In the genomic region with DNA sequence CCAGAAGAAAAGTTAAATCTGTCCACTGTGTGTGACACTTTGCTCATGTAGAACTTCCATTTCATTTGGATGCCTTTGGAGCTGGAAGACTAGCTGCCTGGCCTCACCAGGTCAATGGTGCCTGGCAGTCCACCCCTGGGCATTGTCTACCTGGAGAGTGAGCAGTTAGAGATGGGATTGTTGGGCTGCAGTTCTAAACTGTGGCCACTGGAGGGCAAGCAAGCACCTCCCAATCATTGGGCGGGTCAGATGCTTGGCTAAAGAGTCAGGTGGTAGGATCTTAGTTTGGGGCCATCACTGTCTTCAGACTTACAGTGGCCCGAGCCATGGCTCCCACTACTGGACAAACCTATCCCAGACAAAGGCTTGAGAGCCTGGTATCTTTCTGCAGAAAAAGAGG, we compare ENCODE assay signal across 8 mouse cellular contexts. TPM values are rescaled to one million over a fixed set of nuclear protein-coding genes. Genes with fewer than 3 reads are reported as not detected.
A peak's percentile ranks its signal among the peaks of the same experiment; 100 is the strongest.
DNase-seq lines count a peak whose midpoint lies in the region; ATAC-seq lines count a peak whose summit lies in the region.

No protein-coding gene starts in this region.

- H3K4me1 ChIP-seq in forebrain, embryonic 12.5 days: peaks cover 19% of the 10 kb centered on the region
- H3K4me1 ChIP-seq in hindbrain, embryonic 16.5 days (ENCODE audit: control insufficient read depth, insufficient read depth, low read depth, low read length): peaks cover 4% of the 10 kb centered on the region; the same call in 1 of the 2 replicates
- H3K4me1 ChIP-seq in midbrain, embryonic 11.5 days (ENCODE audit: control insufficient read depth, insufficient read depth, low read length): 0 out of 2 replicates have a peak, but pooled peaks cover 2% of the 10 kb centered on the region

- no peaks in the 10 kb centered on the region for H3K9me3 ChIP-seq in forebrain, embryonic 12.5 days
- no peaks in the 10 kb centered on the region for H3K9me3 ChIP-seq in hindbrain, embryonic 16.5 days (ENCODE audit: control insufficient read depth, low read length)
- no peaks in the 10 kb centered on the region for H3K9me3 ChIP-seq in midbrain, embryonic 11.5 days (ENCODE audit: control insufficient read depth, low read length)

- H3K4me2 ChIP-seq in forebrain, embryonic 12.5 days: no peak overlapping the region
- no peak overlapping the region for H3K4me2 ChIP-seq in hindbrain, embryonic 16.5 days (ENCODE audit: low read length)
- H3K4me2 ChIP-seq in midbrain, embryonic 11.5 days: no peak overlapping the region

- H3K9ac ChIP-seq in forebrain, embryonic 12.5 days: no peak overlapping the region
- H3K9ac ChIP-seq in hindbrain, embryonic 16.5 days (ENCODE audit: low read depth, low read length): no peak overlapping the region
- no peak overlapping the region for H3K9ac ChIP-seq in midbrain, embryonic 11.5 days (ENCODE audit: low read length)

- DNase-seq in heart, adult 11 months: peak; percentile 95
- no peak for DNase-seq in heart, postnatal 25 days (ENCODE audit: low spot score)
- DNase-seq in c-Kit-positive CD71-positive TER-119-positive erythroid progenitor cells, embryonic 14.5 days (ENCODE audit: low spot score): peak; percentile 55
- peak; percentile 39 to 71 for DNase-seq in left cerebral cortex, postnatal 14 days (ENCODE audit: low spot score in 2 of 2)
- peak; percentile 96 for DNase-seq in midbrain, embryonic 11.5 days (ENCODE audit: low spot score, missing footprints)
- DNase-seq in right cerebral cortex, postnatal 25 days: peak; percentile 51

- 4% methylated on average over 2 of the region's 2 CpGs for WGBS in forebrain, embryonic 12.5 days
- WGBS in hindbrain, embryonic 16.5 days: 3% methylated on average over 2 of the region's 2 CpGs
- 3% methylated on average over 2 of the region's 2 CpGs for WGBS in midbrain, embryonic 11.5 days

- H3K27ac ChIP-seq in forebrain, embryonic 12.5 days: no peak overlapping the region
- no peak overlapping the region for H3K27ac ChIP-seq in hindbrain, embryonic 16.5 days (ENCODE audit: low read depth, low read length)
- H3K27ac ChIP-seq in midbrain, embryonic 11.5 days (ENCODE audit: low read depth, low read length): no peak overlapping the region

- peak; percentile 72 for ATAC-seq in forebrain, embryonic 12.5 days (ENCODE audit: low FRiP score)
- peak; percentile 55 for ATAC-seq in hindbrain, embryonic 16.5 days
- peak; percentile 36 for ATAC-seq in midbrain, embryonic 11.5 days (ENCODE audit: low FRiP score)

- H3K4me3 ChIP-seq in forebrain, embryonic 12.5 days (replicated peaks): no peak overlapping the region
- H3K4me3 ChIP-seq in hindbrain, embryonic 16.5 days (ENCODE audit: low read length): no peak overlapping the region
- no peak overlapping the region for H3K4me3 ChIP-seq in midbrain, embryonic 11.5 days (ENCODE audit: low read depth, low read length)

- intact Hi-C loops in heart, postnatal 25 days (cut with DNase I): loop anchor here (1.0 to 5.0 kb wide), 2 partner anchors 159 to 348 kb away; no protein-coding TSS in a partner anchor
- intact Hi-C loops in left cerebral cortex, postnatal 14 days (cut with DNase I): loop anchor here (1.0 to 10.0 kb wide), 3 partner anchors 112 to 346 kb away; no protein-coding TSS in a partner anchor

- H3K36me3 ChIP-seq in forebrain, embryonic 12.5 days (replicated peaks): no peaks in the 10 kb centered on the region
- H3K36me3 ChIP-seq in hindbrain, embryonic 16.5 days (ENCODE audit: control insufficient read depth, insufficient read depth, low read length): no peaks in the 10 kb centered on the region
- no peaks in the 10 kb centered on the region for H3K36me3 ChIP-seq in midbrain, embryonic 11.5 days (ENCODE audit: control insufficient read depth, insufficient read depth, low read length)

- H3K27me3 ChIP-seq in forebrain, embryonic 12.5 days: peaks cover 36% of the 10 kb centered on the region
- H3K27me3 ChIP-seq in hindbrain, embryonic 16.5 days (replicated peaks; ENCODE audit: control insufficient read depth, insufficient read depth, low read length): no peaks in the 10 kb centered on the region
- H3K27me3 ChIP-seq in midbrain, embryonic 11.5 days (ENCODE audit: control insufficient read depth, insufficient read depth, low read length): no peaks in the 10 kb centered on the region; the same call in none of the 2 replicates

RNA-seq across cellular contexts. Expression of gene Psd4, which starts 41.8 kb away (rescaled TPM):
- 1 to 10 TPM; 1.1 to 1.2 TPM for total RNA-seq in heart, postnatal 25 days (2021)
- polyA plus RNA-seq in forebrain, embryonic 12.5 days (2016; fragmentation: Nextera tagmentation; extraction: Ambion mirVana): 0.29 and 1.0 TPM in 2 replicates
- 1.5 and 2.3 TPM in 2 replicates for polyA plus RNA-seq in hindbrain, embryonic 16.5 days (2015; fragmentation: Nextera tagmentation; extraction: Ambion mirVana)
- total RNA-seq in left cerebral cortex, postnatal 14 days (2021): 1 to 10 TPM in 1 of 2 experiments, under 1 TPM in 1; 0.99 to 2.2 TPM
- polyA plus RNA-seq in midbrain, embryonic 11.5 days (2014; fragmentation: Nextera tagmentation; extraction: Ambion mirVana): 0.36 TPM in 2 replicates
